ENCODE assay signal across 8 mouse cellular contexts in genomic region chr19:24308305-24308705, GRCm38 (mm10). TPM values are rescaled to one million over a fixed set of nuclear protein-coding genes. Genes with fewer than 3 reads are reported as not detected.
DNase-seq lines count a peak whose midpoint lies in the region; ATAC-seq and TF ChIP-seq lines count a peak whose summit lies in the region.

No protein-coding gene starts in this region.

- 7% methylated on average over 5 of the region's 5 CpGs for WGBS in forebrain, postnatal 0 days
- 5% methylated on average over 5 of the region's 5 CpGs for WGBS in hindbrain, embryonic 10.5 days
- WGBS in midbrain, embryonic 13.5 days = 4% methylated on average over 5 of the region's 5 CpGs

- DNase-seq in layer of hippocampus, adult 11-12 months (ENCODE audit: low spot score) = peak; percentile 47
- no peak for DNase-seq in layer of hippocampus, postnatal 25 days (ENCODE audit: extremely low spot score in 1 of 2, low spot score in 1 of 2)
- peak; percentile 42 for DNase-seq in forebrain, postnatal 0 days
- peak; percentile 65 for DNase-seq in hindbrain, embryonic 10.5 days (ENCODE audit: low spot score)
- peak; percentile 40 to 45 for DNase-seq in layer of hippocampus, postnatal 36 days

- no peaks in the 10 kb centered on the region for H3K36me3 ChIP-seq in forebrain, postnatal 0 days (ENCODE audit: insufficient read depth)
- no peaks in the 10 kb centered on the region for H3K36me3 ChIP-seq in hindbrain, embryonic 10.5 days
- no peaks in the 10 kb centered on the region for H3K36me3 ChIP-seq in midbrain, embryonic 13.5 days

- no peak for TF ChIP-seq CTCF in forebrain, postnatal 0 days (IDR thresholded peaks at IDR 0.05; ENCODE audit: low read depth)

- no peak overlapping the region for H3K4me3 ChIP-seq in forebrain, postnatal 0 days (ENCODE audit: low read depth, low read length)
- H3K4me3 ChIP-seq in hindbrain, embryonic 10.5 days = no peak overlapping the region
- H3K4me3 ChIP-seq in midbrain, embryonic 13.5 days (replicated peaks) = no peak overlapping the region

- no peak overlapping the region for H3K4me2 ChIP-seq in forebrain, postnatal 0 days (ENCODE audit: low read depth)
- no peak overlapping the region for H3K4me2 ChIP-seq in midbrain, embryonic 13.5 days (replicated peaks)

- H3K27ac ChIP-seq in forebrain, postnatal 0 days (ENCODE audit: low read depth, low read length) = peak overlapping the region; percentile 57
- H3K27ac ChIP-seq in hindbrain, embryonic 10.5 days = peak overlapping the region; percentile 73
- H3K27ac ChIP-seq in midbrain, embryonic 13.5 days = peak overlapping the region; percentile 41; the same call in 1 of the 2 replicates

- no peaks in the 10 kb centered on the region for H3K27me3 ChIP-seq in forebrain, postnatal 0 days (ENCODE audit: insufficient read depth, low read length)
- no peaks in the 10 kb centered on the region for H3K27me3 ChIP-seq in hindbrain, embryonic 10.5 days (ENCODE audit: insufficient read depth, poor library complexity, severe bottlenecking)
- peaks cover 19% of the 10 kb centered on the region; the same call in 1 of the 2 replicates for H3K27me3 ChIP-seq in midbrain, embryonic 13.5 days

- no peaks in the 10 kb centered on the region for H3K9me3 ChIP-seq in forebrain, postnatal 0 days (ENCODE audit: low read length)
- no peaks in the 10 kb centered on the region for H3K9me3 ChIP-seq in hindbrain, embryonic 10.5 days
- no peaks in the 10 kb centered on the region for H3K9me3 ChIP-seq in midbrain, embryonic 13.5 days

- H3K9ac ChIP-seq in forebrain, postnatal 0 days = no peak overlapping the region
- H3K9ac ChIP-seq in midbrain, embryonic 13.5 days (replicated peaks) = no peak overlapping the region

- ATAC-seq in forebrain, postnatal 0 days = peak; percentile 85
- ATAC-seq in midbrain, embryonic 13.5 days = peak; percentile 58; the same call in 1 of the 2 replicates
- no peak for ATAC-seq in monocyte, adult 5-6 weeks (replicated peaks; ENCODE audit: insufficient number of reproducible peaks, low FRiP score, low TSS enrichment, poor library complexity, severe bottlenecking)
- ATAC-seq in inflammation-experienced regulatory T-cells, adult 6 months = no peak

- H3K4me1 ChIP-seq in forebrain, postnatal 0 days (ENCODE audit: insufficient read depth) = peaks cover 10% of the 10 kb centered on the region; the same call in 1 of the 2 replicates
- H3K4me1 ChIP-seq in hindbrain, embryonic 10.5 days (replicated peaks) = peaks cover 13% of the 10 kb centered on the region
- H3K4me1 ChIP-seq in midbrain, embryonic 13.5 days (replicated peaks) = peaks cover 18% of the 10 kb centered on the region

RNA-seq across cellular contexts. Expression of gene Fxn, which starts 27.9 kb away (rescaled TPM):
- total RNA-seq in layer of hippocampus, postnatal 25 days (2021) = 1 to 10 TPM; 7.1 to 9.3 TPM
- total RNA-seq in forebrain, postnatal 0 days (2014; rRNA removed) = 15.0 and 26.0 TPM in 2 replicates
- polyA plus RNA-seq in forebrain, postnatal 0 days (2015; fragmentation: Nextera tagmentation; extraction: Ambion mirVana) = 33.3 and 33.4 TPM in 2 replicates
- polyA plus RNA-seq in hindbrain, embryonic 10.5 days (2016; fragmentation: Nextera tagmentation; extraction: Ambion mirVana) = 56.7 and 58.1 TPM in 2 replicates
- total RNA-seq in layer of hippocampus, postnatal 36 days (2021) = 1 to 10 TPM; 7.9 to 8.1 TPM
- polyA plus RNA-seq in midbrain, embryonic 13.5 days (2015; fragmentation: Nextera tagmentation; extraction: Ambion mirVana) = 40.1 and 41.4 TPM in 2 replicates
- total RNA-seq in monocyte, adult 5-6 weeks (2017) = 1.2 to 7.1 TPM (median 4.4 TPM) in 3 replicates
- 10 to 100 TPM; 12.9 to 16.1 (median 14.1) TPM for polyA plus RNA-seq in inflammation-experienced regulatory T-cells, adult 6 months (2017; shearing (Covaris generic))

Comparison
In these comparisons a context has a peak if more than half of its experiments do, and no peak if none do; other contexts are left out.
1. DNase-seq: peak in layer of hippocampus, adult 11-12 months (single experiment), forebrain, postnatal 0 days (single experiment), hindbrain, embryonic 10.5 days (single experiment) and layer of hippocampus, postnatal 36 days (2 of 2); none in layer of hippocampus, postnatal 25 days (0 of 2).
2. ATAC-seq: peak in forebrain, postnatal 0 days (single experiment) and midbrain, embryonic 13.5 days (single experiment); none in monocyte, adult 5-6 weeks (single experiment) and inflammation-experienced regulatory T-cells, adult 6 months (single experiment).
3. Peak in every context shown above with its lines, with median percentiles within 50 percentile points of each other: H3K27ac ChIP-seq.